In genomic region chr2:26086926-26087600, GRCm38 (mm10) we compare ENCODE assay signal across 13 mouse cellular contexts. TPM values are rescaled to one million over a fixed set of nuclear protein-coding genes. Genes with fewer than 3 reads are reported as not detected.
A peak's percentile ranks its signal among the peaks of the same experiment; 100 is the strongest.
DNase-seq lines count a peak whose midpoint lies in the region; ATAC-seq and TF ChIP-seq lines count a peak whose summit lies in the region.
"Had no signal": no experiment of that assay in that cellular context is flagged by ENCODE, and none has a peak within 500 bp of the region (broad histone marks: within the 10 kb centered on the region; RNA-seq: fewer than 3 reads in every experiment).

No protein-coding gene starts in this region.

- 29% methylated on average over 4 of the region's 4 CpGs for WGBS in liver, embryonic 12.5 days (ENCODE audit: insufficient replicate concordance)
- WGBS in forebrain, embryonic 14.5 days: 83% methylated on average over 4 of the region's 4 CpGs

- H3K27me3 ChIP-seq in liver, embryonic 12.5 days (replicated peaks): peaks cover 35% of the 10 kb centered on the region
- H3K27me3 ChIP-seq in forebrain, embryonic 14.5 days (replicated peaks; ENCODE audit: control insufficient read depth, insufficient read depth, low read length): no peaks in the 10 kb centered on the region

- peak overlapping the region; percentile 43; the same call in 1 of the 2 replicates for H3K27ac ChIP-seq in layer of hippocampus, adult 2 months
- H3K27ac ChIP-seq in liver, embryonic 12.5 days: peak overlapping the region; percentile 97
- no peak overlapping the region for H3K27ac ChIP-seq in forebrain, embryonic 14.5 days (ENCODE audit: low read depth, low read length)
- H3K27ac ChIP-seq: limb, embryonic 13.5 days had no signal

- peaks cover 60% of the 10 kb centered on the region for H3K4me1 ChIP-seq in liver, embryonic 12.5 days
- H3K4me1 ChIP-seq in forebrain, embryonic 14.5 days (ENCODE audit: control insufficient read depth, insufficient read depth, low read length): no peaks in the 10 kb centered on the region

- no peak for TF ChIP-seq CTCF in layer of hippocampus, adult 2 months (conservative IDR thresholded peaks at IDR 0.05)

- intact Hi-C loops in left cerebral cortex, postnatal 4 days (cut with DNase I): no loop called here

- peak overlapping the region; percentile 51 for H3K4me2 ChIP-seq in liver, embryonic 12.5 days
- H3K4me2 ChIP-seq in forebrain, embryonic 14.5 days (ENCODE audit: low read length): no peak overlapping the region
- H3K4me2 ChIP-seq: limb, embryonic 13.5 days had no signal

- peak overlapping the region; percentile 72 for H3K9ac ChIP-seq in liver, embryonic 12.5 days
- H3K9ac ChIP-seq in forebrain, embryonic 14.5 days (ENCODE audit: low read length): no peak overlapping the region
- H3K9ac ChIP-seq: limb, embryonic 13.5 days had no signal

- no peak for DNase-seq in layer of hippocampus, adult 2 months (ENCODE audit: low spot score in 2 of 2)
- DNase-seq in layer of hippocampus, postnatal 10 days (ENCODE audit: low spot score in 2 of 2): no peak
- DNase-seq in spleen, postnatal 14 days (ENCODE audit: low spot score in 2 of 2): peak; percentile 38 to 42
- no peak for DNase-seq in cerebellum, postnatal 25 days
- DNase-seq in left cerebral cortex, postnatal 4 days: no peak
- DNase-seq in forebrain, embryonic 14.5 days (ENCODE audit: low spot score): no peak
- DNase-seq: gastrocnemius, postnatal 14 days; kidney, adult 9 months; lung, postnatal 36 days; thymus, adult 18-20 months had no signal

- ATAC-seq in common myeloid progenitor, adult 5-6 weeks (replicated peaks; ENCODE audit: low read depth, poor library complexity, severe bottlenecking): peak; percentile 76
- ATAC-seq in liver, embryonic 12.5 days: peak; percentile 99
- no peak for ATAC-seq in forebrain, embryonic 14.5 days

- H3K36me3 ChIP-seq in liver, embryonic 12.5 days: no peaks in the 10 kb centered on the region
- H3K36me3 ChIP-seq in forebrain, embryonic 14.5 days (ENCODE audit: control insufficient read depth, insufficient read depth, low read length): 0 out of 2 replicates have a peak, but pooled peaks cover 6% of the 10 kb centered on the region

- H3K4me3 ChIP-seq in layer of hippocampus, adult 2 months: no peak overlapping the region
- no peak overlapping the region for H3K4me3 ChIP-seq in liver, embryonic 12.5 days
- H3K4me3 ChIP-seq in forebrain, embryonic 14.5 days (ENCODE audit: low read depth, low read length): no peak overlapping the region
- H3K4me3 ChIP-seq: limb, embryonic 13.5 days had no signal

- no peaks in the 10 kb centered on the region for H3K9me3 ChIP-seq in liver, embryonic 12.5 days (replicated peaks)
- H3K9me3 ChIP-seq in forebrain, embryonic 14.5 days (replicated peaks; ENCODE audit: control insufficient read depth, low read length): no peaks in the 10 kb centered on the region
- H3K9me3 ChIP-seq: limb, embryonic 13.5 days had no signal

RNA-seq across cellular contexts. Expression of gene Nacc2, which starts 36.0 kb away (rescaled TPM):
- total RNA-seq in layer of hippocampus, adult 2 months (2021): 10 to 100 TPM; 59.8 to 61.4 TPM
- 10 to 100 TPM; 42.8 to 46.3 TPM for total RNA-seq in layer of hippocampus, postnatal 10 days (2021)
- 0.87 and 4.1 TPM in 2 replicates for total RNA-seq in common myeloid progenitor, adult 5-6 weeks (2017)
- polyA plus RNA-seq in liver, embryonic 12.5 days (2016; fragmentation: Nextera tagmentation; extraction: Ambion mirVana): 3.0 and 3.2 TPM in 2 replicates
- total RNA-seq in left cerebral cortex, postnatal 4 days (2021): 10 to 100 TPM; 24.6 to 26.5 TPM
- 6.1 and 11.8 TPM in 2 replicates for polyA plus RNA-seq in forebrain, embryonic 14.5 days (2014; fragmentation: Nextera tagmentation; extraction: Ambion mirVana)

Comparison
In these comparisons a context has a peak if more than half of its experiments do, and no peak if none do; other contexts are left out.
1. DNase-seq: peak in spleen, postnatal 14 days (2 of 2); none in layer of hippocampus, adult 2 months (0 of 2), layer of hippocampus, postnatal 10 days (0 of 2), cerebellum, postnatal 25 days (0 of 2), left cerebral cortex, postnatal 4 days (single experiment) and forebrain, embryonic 14.5 days (single experiment).